Mouse (Mus musculus): Measurements from ENCODE around the gene Il11. TPM values are rescaled to one million over a fixed set of nuclear protein-coding genes. Genes with fewer than 3 reads are reported as not detected.

Il11 gene
- polyA plus RNA-seq, 1 experiment from 2014 or later = 0.36 TPM

DNA sequence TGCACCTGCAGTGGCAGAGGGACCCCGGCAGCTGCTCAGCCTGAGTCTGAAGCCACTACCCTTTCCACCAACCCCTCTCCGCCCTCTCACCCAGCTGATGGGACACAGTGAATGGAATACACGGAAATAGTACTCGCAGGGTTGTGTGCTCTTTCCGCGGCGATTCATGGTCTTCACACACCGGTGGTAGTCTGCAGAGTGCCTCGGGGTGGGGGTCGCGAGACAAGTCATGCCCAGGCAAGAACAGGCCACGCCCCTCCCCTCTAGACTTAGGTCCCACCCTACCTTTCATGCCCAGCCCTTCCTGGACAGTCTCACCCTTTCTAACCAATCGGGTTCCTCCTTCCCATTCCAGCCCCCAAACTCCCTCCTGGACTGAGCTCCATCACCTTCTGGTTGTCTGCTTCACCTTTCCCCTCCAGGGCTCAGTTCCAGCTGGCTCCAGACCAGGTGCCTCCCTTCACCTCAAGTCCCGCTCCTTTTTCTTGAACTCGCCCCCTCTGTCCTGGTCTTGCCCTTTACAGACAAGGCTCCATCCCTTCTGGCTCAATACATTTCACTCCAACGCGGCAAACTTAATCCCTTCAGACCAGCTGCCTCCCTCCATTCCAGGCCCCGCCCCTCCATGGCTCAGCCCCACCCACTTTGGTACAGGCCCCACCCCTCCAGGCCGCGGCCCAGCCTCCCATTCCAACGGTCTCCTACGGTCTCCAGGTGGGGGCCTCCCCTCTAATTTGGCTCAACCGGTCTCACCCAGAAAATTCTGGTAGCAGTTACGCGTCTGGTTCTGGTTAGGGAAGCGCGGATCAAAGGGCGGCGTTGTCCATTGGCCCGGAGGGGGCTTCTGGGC is 30.5 kb downstream of the Il11 start:
- no peaks in the 10 kb centered on the region for H3K27me3 ChIP-seq
- H3K27ac ChIP-seq (replicated peaks) = peak overlapping the region; percentile 81
- peak overlapping the region; percentile 69 for H3K4me2 ChIP-seq (replicated peaks)
- H3K9ac ChIP-seq = 0 out of 2 replicates have a peak overlapping the region, but pooled peaks have one; percentile 12
- H3K36me3 ChIP-seq = 0 out of 2 replicates have a peak, but pooled peaks cover 3% of the 10 kb centered on the region
- 1% methylated on average over 29 of the region's 30 CpGs for WGBS
- H3K4me3 ChIP-seq (replicated peaks) = peak overlapping the region; percentile 49
- peak; percentile 77 for ATAC-seq (ENCODE audit: insufficient number of reproducible peaks, low FRiP score, low TSS enrichment, low read depth)
- peaks cover 19% of the 10 kb centered on the region for H3K4me1 ChIP-seq
- H3K9me3 ChIP-seq (replicated peaks) = no peaks in the 10 kb centered on the region

DNA sequence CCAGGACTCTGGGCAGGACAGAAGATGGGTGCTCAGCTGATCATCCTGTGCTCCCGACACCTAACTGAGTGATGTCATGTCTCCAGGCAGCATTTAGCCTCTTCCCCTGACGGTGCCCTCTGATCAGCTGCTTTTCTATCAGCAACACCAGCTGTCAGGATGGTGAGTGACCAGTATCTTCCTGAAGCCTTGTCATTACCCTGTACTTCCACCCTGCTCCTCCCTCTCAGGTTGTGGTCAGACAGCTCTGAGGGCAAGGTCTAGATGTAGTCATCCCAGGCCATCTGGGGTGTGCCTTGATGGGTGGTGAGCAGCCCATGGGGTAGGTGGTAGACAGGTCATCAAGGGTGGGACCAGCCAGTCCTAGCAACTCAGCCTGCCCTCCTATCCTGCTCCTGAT is 33.5 kb downstream of the Il11 start:
- peaks cover 19% of the 10 kb centered on the region for H3K4me1 ChIP-seq
- H3K27me3 ChIP-seq = no peaks in the 10 kb centered on the region
- peaks cover 25% of the 10 kb centered on the region for H3K36me3 ChIP-seq
- 75% methylated on average over 2 of the region's 2 CpGs for WGBS
- no peak overlapping the region for H3K27ac ChIP-seq (replicated peaks)
- no peak for ATAC-seq (ENCODE audit: insufficient number of reproducible peaks, low FRiP score, low TSS enrichment, low read depth)
- no peaks in the 10 kb centered on the region for H3K9me3 ChIP-seq (replicated peaks)
- no peak overlapping the region for H3K4me2 ChIP-seq (replicated peaks)
- no peak overlapping the region for H3K9ac ChIP-seq
- no peak overlapping the region for H3K4me3 ChIP-seq (replicated peaks)

DNA sequence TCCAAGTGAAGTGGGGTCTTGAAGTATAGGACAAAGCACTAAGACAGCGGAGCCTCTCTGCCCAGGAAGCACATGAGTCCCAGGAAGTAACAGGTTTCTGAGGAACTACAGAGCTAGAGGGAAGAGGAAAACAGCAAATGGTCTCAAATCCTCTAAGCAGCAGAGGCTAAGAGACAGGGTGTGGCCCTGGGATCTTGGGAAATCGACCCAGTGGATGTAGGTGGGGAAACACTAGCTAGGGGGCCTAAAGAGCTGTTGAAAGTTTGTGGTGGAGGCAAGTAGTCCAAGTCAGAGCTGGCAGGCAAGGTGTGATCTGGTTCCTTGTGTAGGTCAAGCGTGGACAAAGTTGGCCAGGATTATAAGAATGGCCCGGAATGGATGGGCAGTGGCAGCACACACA is 34.3 kb downstream of the Il11 start:
- no peak overlapping the region for H3K4me3 ChIP-seq (replicated peaks)
- H3K4me2 ChIP-seq (replicated peaks) = no peak overlapping the region
- no peaks in the 10 kb centered on the region for H3K9me3 ChIP-seq (replicated peaks)
- WGBS = 75% methylated on average over 4 of the region's 4 CpGs
- H3K27me3 ChIP-seq = no peaks in the 10 kb centered on the region
- ATAC-seq (ENCODE audit: insufficient number of reproducible peaks, low FRiP score, low TSS enrichment, low read depth) = no peak
- no peak overlapping the region for H3K9ac ChIP-seq
- peaks cover 19% of the 10 kb centered on the region for H3K4me1 ChIP-seq
- no peak overlapping the region for H3K27ac ChIP-seq (replicated peaks)
- H3K36me3 ChIP-seq = peaks cover 32% of the 10 kb centered on the region

DNA sequence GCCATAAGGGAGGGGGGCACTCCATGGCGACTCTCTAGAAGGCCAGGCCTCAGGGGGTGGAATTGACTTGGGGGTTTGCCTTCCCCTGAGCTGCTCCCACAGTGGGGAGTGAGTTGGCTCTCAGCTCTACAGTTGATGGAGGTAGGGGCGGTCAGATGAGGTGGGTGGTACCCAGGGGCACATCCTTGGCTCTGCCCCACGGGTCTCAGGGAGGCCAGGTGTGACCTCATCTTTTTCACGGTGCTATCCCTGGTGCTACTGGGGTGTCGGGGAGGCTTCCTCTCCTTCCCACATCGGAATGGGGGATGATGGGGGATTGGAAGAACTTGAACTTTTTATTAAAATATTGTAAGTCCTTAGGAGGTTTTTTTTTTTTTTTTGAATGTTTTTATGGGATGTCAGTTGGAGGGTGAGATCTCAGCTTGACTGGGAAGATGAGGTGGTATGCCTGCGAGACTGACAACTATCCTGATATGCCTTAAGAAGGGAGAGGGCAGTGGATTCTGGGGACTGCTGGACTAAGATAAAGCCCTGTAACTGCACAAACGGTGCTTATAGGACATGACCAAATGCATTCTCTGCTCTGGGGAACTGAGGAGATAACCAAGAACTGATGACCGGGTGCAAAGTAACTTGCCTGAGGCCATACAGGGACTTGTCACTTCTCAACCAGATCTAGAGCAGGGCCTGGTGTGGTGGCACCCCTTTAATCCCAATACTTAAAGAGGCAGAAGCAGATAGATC is 35.3 kb downstream of the Il11 start:
- Histone ChIP-seq H3K36me3 (peaks cover 40% of the 10 kb centered on the region), H3K9ac (no peak overlapping the region), H3K27me3 (no peaks in the 10 kb centered on the region), H3K9me3 (replicated peaks) (no peaks in the 10 kb centered on the region), H3K4me3 (replicated peaks) (no peak overlapping the region), H3K4me1 (peaks cover 16% of the 10 kb centered on the region), H3K27ac (replicated peaks) (no peak overlapping the region), H3K4me2 (replicated peaks) (no peak overlapping the region)
- WGBS = 72% methylated on average over 9 of the region's 9 CpGs
- ATAC-seq (ENCODE audit: insufficient number of reproducible peaks, low FRiP score, low TSS enrichment, low read depth) = no peak

DNA sequence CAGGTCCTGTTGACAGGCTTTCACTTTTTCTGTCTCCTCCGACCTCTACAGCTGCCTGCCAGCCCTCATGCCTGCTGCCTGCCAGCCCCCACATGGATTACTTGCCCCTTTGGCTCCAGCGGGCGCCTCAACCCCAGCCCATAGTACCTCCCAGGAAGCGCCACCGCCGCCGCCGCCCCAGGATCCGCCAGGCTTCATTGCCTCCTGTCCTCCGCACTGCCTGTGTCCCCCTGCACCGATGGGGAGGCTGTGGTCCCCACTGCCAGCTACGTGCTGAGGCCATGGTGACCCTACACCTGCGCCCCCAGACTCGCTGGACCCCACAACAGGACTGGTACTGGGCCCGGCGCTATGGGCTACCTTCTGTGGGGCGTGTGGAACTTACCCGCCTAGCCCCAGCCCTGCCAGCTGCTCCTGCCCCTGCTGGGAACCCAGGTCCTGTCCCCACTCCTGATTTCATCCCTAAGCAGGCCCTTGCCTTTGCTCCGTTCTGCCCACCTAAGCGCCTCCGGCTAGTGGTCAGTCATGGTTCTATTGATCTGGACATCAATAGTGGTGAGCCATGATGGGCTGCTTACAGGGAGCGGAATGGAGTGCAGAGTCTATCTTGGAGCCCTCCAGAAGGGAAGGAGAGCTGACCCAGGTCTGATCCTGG is 36.2 kb downstream of the Il11 start:
- WGBS = 83% methylated on average over 22 of the region's 22 CpGs
- Histone ChIP-seq H3K27me3 (no peaks in the 10 kb centered on the region), H3K36me3 (peaks cover 40% of the 10 kb centered on the region), H3K27ac (replicated peaks) (no peak overlapping the region), H3K4me1 (peaks cover 16% of the 10 kb centered on the region), H3K9me3 (replicated peaks) (no peaks in the 10 kb centered on the region), H3K4me2 (replicated peaks) (no peak overlapping the region), H3K4me3 (replicated peaks) (no peak overlapping the region), H3K9ac (no peak overlapping the region)
- no peak for ATAC-seq (ENCODE audit: insufficient number of reproducible peaks, low FRiP score, low TSS enrichment, low read depth)

DNA sequence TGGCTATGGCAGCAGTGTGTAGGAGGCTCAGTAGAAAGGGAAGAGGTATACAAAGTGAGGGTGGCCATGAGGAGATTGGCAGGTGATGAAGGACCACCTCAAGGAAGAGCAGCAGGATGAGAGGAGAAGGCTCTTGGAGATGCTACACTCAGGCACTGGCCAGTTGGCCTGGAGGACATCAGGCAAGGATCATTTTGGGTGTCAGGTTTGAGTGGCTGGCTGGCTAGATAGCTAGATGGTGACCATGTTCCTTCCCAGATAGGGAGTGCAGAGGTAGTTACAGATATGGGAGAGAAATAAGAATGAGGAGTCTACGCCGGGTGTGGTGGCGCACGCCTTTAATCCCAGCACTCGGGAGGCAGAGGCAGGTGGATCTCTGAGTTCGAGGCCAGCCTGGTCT is 37.8 kb downstream of the Il11 start:
- H3K9me3 ChIP-seq (replicated peaks) = no peaks in the 10 kb centered on the region
- H3K27ac ChIP-seq (replicated peaks) = no peak overlapping the region
- no peaks in the 10 kb centered on the region for H3K27me3 ChIP-seq
- H3K4me2 ChIP-seq (replicated peaks) = no peak overlapping the region
- no peak overlapping the region for H3K9ac ChIP-seq
- H3K36me3 ChIP-seq = peaks cover 40% of the 10 kb centered on the region
- no peak overlapping the region for H3K4me3 ChIP-seq (replicated peaks)
- WGBS = 94% methylated on average over 6 of the region's 6 CpGs
- peaks cover 22% of the 10 kb centered on the region for H3K4me1 ChIP-seq
- ATAC-seq (ENCODE audit: insufficient number of reproducible peaks, low FRiP score, low TSS enrichment, low read depth) = no peak

DNA sequence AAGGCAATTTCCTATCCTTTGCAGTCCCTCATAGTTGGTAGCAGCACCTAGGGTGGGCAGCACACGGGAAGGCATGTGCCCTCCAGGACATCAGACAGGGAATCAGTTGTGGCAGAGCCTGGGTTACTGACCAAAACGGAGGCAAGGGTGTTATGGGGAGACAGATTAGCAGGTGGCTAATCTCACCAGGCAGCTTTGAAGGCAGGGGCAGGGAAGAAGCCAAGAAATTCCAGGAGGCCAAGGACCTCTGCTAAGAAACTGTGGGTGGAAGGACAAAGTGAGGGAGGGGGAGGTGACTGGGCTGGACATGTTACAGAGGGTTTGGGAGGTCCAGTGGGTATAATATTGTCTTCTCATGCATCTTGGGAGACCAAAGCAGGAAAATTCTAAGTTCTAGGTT is 39.3 kb downstream of the Il11 start:
- Histone ChIP-seq H3K27me3 (no peaks in the 10 kb centered on the region), H3K4me1 (peaks cover 31% of the 10 kb centered on the region), H3K27ac (replicated peaks) (no peak overlapping the region), H3K9ac (no peak overlapping the region), H3K4me3 (replicated peaks) (no peak overlapping the region), H3K36me3 (peaks cover 38% of the 10 kb centered on the region), H3K4me2 (replicated peaks) (no peak overlapping the region), H3K9me3 (replicated peaks) (no peaks in the 10 kb centered on the region)
- ATAC-seq (ENCODE audit: insufficient number of reproducible peaks, low FRiP score, low TSS enrichment, low read depth) = no peak
- WGBS = 67% methylated on average over 2 of the region's 2 CpGs

DNA sequence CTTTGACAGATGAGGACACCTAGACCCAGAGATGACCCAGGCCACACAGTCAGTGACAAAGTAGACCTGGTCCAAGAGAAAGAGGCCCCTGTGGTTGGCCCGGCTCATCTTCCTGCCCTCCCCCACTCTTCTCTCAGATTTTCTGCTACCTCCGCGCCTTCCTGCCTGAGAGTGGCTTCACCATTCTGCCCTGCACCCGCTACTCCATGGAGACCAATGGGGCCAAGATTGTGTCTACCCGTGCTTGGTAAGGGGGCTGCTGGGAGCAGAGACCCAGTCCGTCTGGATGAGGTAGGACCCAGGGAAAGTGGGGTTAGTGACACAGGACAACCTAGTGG is 40.2 kb downstream of the Il11 start:
- no peak overlapping the region for H3K4me2 ChIP-seq (replicated peaks)
- no peak overlapping the region for H3K9ac ChIP-seq
- no peak for ATAC-seq (ENCODE audit: insufficient number of reproducible peaks, low FRiP score, low TSS enrichment, low read depth)
- peaks cover 38% of the 10 kb centered on the region for H3K36me3 ChIP-seq
- no peak overlapping the region for H3K27ac ChIP-seq (replicated peaks)
- H3K27me3 ChIP-seq = no peaks in the 10 kb centered on the region
- H3K9me3 ChIP-seq (replicated peaks) = no peaks in the 10 kb centered on the region
- H3K4me1 ChIP-seq = peaks cover 31% of the 10 kb centered on the region
- no peak overlapping the region for H3K4me3 ChIP-seq (replicated peaks)
- 82% methylated on average over 6 of the region's 6 CpGs for WGBS

DNA sequence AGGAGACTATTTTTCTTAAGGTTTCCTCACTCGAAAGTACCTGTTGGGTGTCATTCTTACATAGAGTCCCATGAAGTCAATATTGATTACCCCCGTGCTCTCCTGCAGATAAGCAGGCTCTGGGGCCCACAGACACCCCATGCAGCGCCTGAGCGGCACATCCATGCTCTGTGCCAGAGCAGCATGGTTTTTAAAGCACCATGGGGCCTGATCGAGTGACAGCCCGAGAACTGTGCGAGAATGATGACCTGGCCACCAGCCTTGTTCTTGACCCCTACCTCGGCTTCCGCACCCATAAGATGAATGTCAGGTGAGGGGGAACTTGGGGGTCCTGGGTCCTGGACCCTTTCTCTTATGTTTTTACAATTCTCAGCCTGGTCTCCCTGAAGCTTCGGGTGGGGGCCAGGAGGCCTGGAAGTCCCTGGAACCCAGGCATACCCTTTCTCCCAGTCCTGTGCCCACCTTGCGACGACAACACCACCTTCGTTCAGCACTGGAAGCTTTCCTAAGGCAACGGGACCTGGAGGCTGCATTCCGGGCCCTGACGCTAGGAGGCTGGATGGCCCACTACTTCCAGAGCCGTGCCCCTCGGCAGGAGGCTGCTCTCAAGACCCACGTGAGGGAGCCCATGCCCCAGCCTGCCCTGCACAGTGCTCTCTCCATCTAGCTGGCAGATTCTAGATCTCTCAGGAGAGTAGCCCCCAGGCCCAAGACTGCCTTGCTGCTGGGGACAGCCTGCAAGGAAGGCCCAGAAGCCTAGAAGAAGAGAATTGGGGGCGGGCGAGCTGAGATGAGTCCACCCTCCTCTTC is 40.8 kb downstream of the Il11 start:
- Histone ChIP-seq H3K9me3 (replicated peaks) (no peaks in the 10 kb centered on the region), H3K9ac (no peak overlapping the region), H3K27me3 (no peaks in the 10 kb centered on the region), H3K27ac (replicated peaks) (no peak overlapping the region), H3K4me3 (replicated peaks) (peak overlapping the region; percentile 81; the same call in 1 of the 2 replicates), H3K4me2 (replicated peaks) (peak overlapping the region; percentile 80), H3K4me1 (peaks cover 31% of the 10 kb centered on the region), H3K36me3 (peaks cover 38% of the 10 kb centered on the region)
- WGBS = 77% methylated on average over 21 of the region's 21 CpGs
- ATAC-seq (ENCODE audit: insufficient number of reproducible peaks, low FRiP score, low TSS enrichment, low read depth) = no peak

DNA sequence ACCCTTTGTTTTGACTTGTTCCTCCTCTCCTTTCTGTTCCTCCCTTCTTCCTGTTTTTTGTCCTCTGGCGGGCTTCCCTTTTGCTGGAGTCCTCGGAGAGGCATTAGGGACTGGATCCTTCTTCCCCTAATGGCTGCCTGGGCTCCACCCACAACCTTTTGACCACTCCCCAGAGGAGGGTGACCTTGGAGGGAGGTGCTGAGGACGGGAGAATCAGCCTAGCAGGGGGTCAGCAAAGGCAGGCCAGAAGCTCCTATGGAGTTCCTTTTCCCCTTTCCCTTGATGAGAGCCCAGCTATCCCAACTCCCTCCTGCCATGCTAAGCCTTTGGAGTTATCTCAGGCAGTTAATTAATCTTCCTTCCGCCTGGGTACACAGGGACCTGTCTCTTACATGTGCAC is 41.5 kb downstream of the Il11 start:
- peak overlapping the region; percentile 81 for H3K4me3 ChIP-seq (replicated peaks)
- peak overlapping the region; percentile 80 for H3K4me2 ChIP-seq (replicated peaks)
- peaks cover 31% of the 10 kb centered on the region for H3K4me1 ChIP-seq
- H3K27me3 ChIP-seq = no peaks in the 10 kb centered on the region
- no peak for ATAC-seq (ENCODE audit: insufficient number of reproducible peaks, low FRiP score, low TSS enrichment, low read depth)
- H3K9me3 ChIP-seq (replicated peaks) = no peaks in the 10 kb centered on the region
- WGBS = 9% methylated on average over 4 of the region's 4 CpGs
- H3K9ac ChIP-seq = peak overlapping the region; percentile 80
- peaks cover 32% of the 10 kb centered on the region for H3K36me3 ChIP-seq
- peak overlapping the region; percentile 91 for H3K27ac ChIP-seq (replicated peaks)

All from embryonic facial prominence, embryonic 15.5 days (tissue).